22 mouse cellular contexts compared by ENCODE assay signal in genomic region chrX:162049616-162050015, GRCm38 (mm10).
A peak's percentile ranks its signal among the peaks of the same experiment; 100 is the strongest.
DNase-seq lines count a peak whose midpoint lies in the region; ATAC-seq and TF ChIP-seq lines count a peak whose summit lies in the region.
"Had no signal": no experiment of that assay in that cellular context is flagged by ENCODE, and none has a peak within 500 bp of the region (broad histone marks: within the 10 kb centered on the region; RNA-seq: fewer than 3 reads in every experiment).

No protein-coding gene starts in this region.

- no peak for TF ChIP-seq POLR2A in brain, embryonic 14.5 days (IDR thresholded peaks at IDR 0.05; ENCODE audit: borderline replicate concordance, extremely low read depth, insufficient read depth, insufficient read length, poor library complexity, severe bottlenecking)

- no peak for ATAC-seq in forebrain, embryonic 14.5 days
- no peak for ATAC-seq in forebrain, embryonic 13.5 days
- ATAC-seq in kidney, embryonic 15.5 days (replicated peaks; ENCODE audit: low FRiP score) = no peak
- ATAC-seq: activated CD4-positive, CD25-positive, alpha-beta regulatory T cell, adult 4 months; CD4-positive, CD25-positive, alpha-beta regulatory T cell, adult 4 months; forebrain, embryonic 16.5 days; intestine, embryonic 15.5 days had no signal

- H3K27ac ChIP-seq in forebrain, embryonic 14.5 days (ENCODE audit: low read depth, low read length) = no peak overlapping the region
- no peak overlapping the region for H3K27ac ChIP-seq in forebrain, embryonic 13.5 days
- H3K27ac ChIP-seq in kidney, embryonic 15.5 days = no peak overlapping the region
- H3K27ac ChIP-seq: embryonic facial prominence, embryonic 12.5 days; embryonic facial prominence, embryonic 15.5 days; heart, adult 2 months; heart, embryonic 10.5 days; heart, embryonic 13.5 days; hindbrain, embryonic 15.5 days; intestine, embryonic 15.5 days had no signal

- DNase-seq in forebrain, embryonic 14.5 days (ENCODE audit: low spot score) = peak; percentile 3
- peak; percentile 36 for DNase-seq in kidney, adult 9 months
- peak; percentile 25 for DNase-seq in Muller cell, postnatal 12 days (ENCODE audit: inconsistent ontology term)
- peak; percentile 11 for DNase-seq in brain, embryonic 14.5 days (ENCODE audit: low read depth)
- DNase-seq: adrenal gland, adult 8-10 months; adrenal gland, postnatal 25 days; gastrocnemius, postnatal 10 days; gastrocnemius, postnatal 36 days; heart, adult 2 months; heart, postnatal 14 days; heart, postnatal 4 days had no signal

- no peaks in the 10 kb centered on the region for H3K36me3 ChIP-seq in forebrain, embryonic 14.5 days (ENCODE audit: control insufficient read depth, insufficient read depth, low read length)
- no peaks in the 10 kb centered on the region for H3K36me3 ChIP-seq in forebrain, embryonic 13.5 days (ENCODE audit: poor library complexity, severe bottlenecking)
- no peaks in the 10 kb centered on the region for H3K36me3 ChIP-seq in kidney, embryonic 15.5 days
- H3K36me3 ChIP-seq: embryonic facial prominence, embryonic 12.5 days; embryonic facial prominence, embryonic 15.5 days; heart, embryonic 10.5 days; heart, embryonic 13.5 days; hindbrain, embryonic 15.5 days; intestine, embryonic 15.5 days had no signal

- H3K9me3 ChIP-seq in forebrain, embryonic 14.5 days (replicated peaks; ENCODE audit: control insufficient read depth, low read length) = no peaks in the 10 kb centered on the region
- no peaks in the 10 kb centered on the region for H3K9me3 ChIP-seq in forebrain, embryonic 13.5 days (replicated peaks)
- H3K9me3 ChIP-seq in kidney, embryonic 15.5 days (replicated peaks) = no peaks in the 10 kb centered on the region
- H3K9me3 ChIP-seq: embryonic facial prominence, embryonic 12.5 days; embryonic facial prominence, embryonic 15.5 days; heart, embryonic 10.5 days; heart, embryonic 13.5 days; hindbrain, embryonic 15.5 days; intestine, embryonic 15.5 days had no signal

- H3K9ac ChIP-seq in forebrain, embryonic 14.5 days (ENCODE audit: low read length) = no peak overlapping the region
- H3K9ac ChIP-seq in forebrain, embryonic 13.5 days = no peak overlapping the region
- H3K9ac ChIP-seq in kidney, embryonic 15.5 days = no peak overlapping the region
- H3K9ac ChIP-seq: embryonic facial prominence, embryonic 12.5 days; embryonic facial prominence, embryonic 15.5 days; heart, embryonic 13.5 days; hindbrain, embryonic 15.5 days; intestine, embryonic 15.5 days had no signal

- H3K4me1 ChIP-seq in forebrain, embryonic 14.5 days (ENCODE audit: control insufficient read depth, insufficient read depth, low read length) = no peaks in the 10 kb centered on the region
- no peaks in the 10 kb centered on the region for H3K4me1 ChIP-seq in forebrain, embryonic 13.5 days
- peaks cover 12% of the 10 kb centered on the region; the same call in 1 of the 2 replicates for H3K4me1 ChIP-seq in kidney, embryonic 15.5 days
- H3K4me1 ChIP-seq: embryonic facial prominence, embryonic 12.5 days; embryonic facial prominence, embryonic 15.5 days; heart, embryonic 10.5 days; heart, embryonic 13.5 days; hindbrain, embryonic 15.5 days; intestine, embryonic 15.5 days had no signal

- 76% methylated on average over 2 of the region's 2 CpGs for WGBS in forebrain, embryonic 14.5 days
- 75% methylated on average over 2 of the region's 2 CpGs for WGBS in forebrain, embryonic 13.5 days
- 83% methylated on average over 2 of the region's 2 CpGs for WGBS in kidney, embryonic 15.5 days

- no peak overlapping the region for H3K4me2 ChIP-seq in forebrain, embryonic 14.5 days (ENCODE audit: low read length)
- no peak overlapping the region for H3K4me2 ChIP-seq in forebrain, embryonic 13.5 days
- H3K4me2 ChIP-seq in kidney, embryonic 15.5 days = no peak overlapping the region
- H3K4me2 ChIP-seq: embryonic facial prominence, embryonic 12.5 days; embryonic facial prominence, embryonic 15.5 days; heart, embryonic 13.5 days; hindbrain, embryonic 15.5 days; intestine, embryonic 15.5 days had no signal

- H3K4me3 ChIP-seq in forebrain, embryonic 14.5 days (ENCODE audit: low read depth, low read length) = no peak overlapping the region
- no peak overlapping the region for H3K4me3 ChIP-seq in forebrain, embryonic 13.5 days
- no peak overlapping the region for H3K4me3 ChIP-seq in kidney, embryonic 15.5 days (replicated peaks)
- H3K4me3 ChIP-seq: embryonic facial prominence, embryonic 12.5 days; embryonic facial prominence, embryonic 15.5 days; heart, adult 2 months; heart, embryonic 10.5 days; heart, embryonic 13.5 days; hindbrain, embryonic 15.5 days; intestine, embryonic 15.5 days had no signal

- no peaks in the 10 kb centered on the region for H3K27me3 ChIP-seq in forebrain, embryonic 14.5 days (replicated peaks; ENCODE audit: control insufficient read depth, insufficient read depth, low read length)
- H3K27me3 ChIP-seq in forebrain, embryonic 13.5 days = peaks cover 13% of the 10 kb centered on the region; the same call in 1 of the 2 replicates
- H3K27me3 ChIP-seq in kidney, embryonic 15.5 days = peaks cover 53% of the 10 kb centered on the region
- H3K27me3 ChIP-seq: embryonic facial prominence, embryonic 15.5 days; intestine, embryonic 15.5 days had no signal

- no peak for TF ChIP-seq CTCF in brain, embryonic 14.5 days (IDR thresholded peaks at IDR 0.05; ENCODE audit: borderline replicate concordance, extremely low read depth, insufficient read depth, insufficient read length)
